Mouse (Mus musculus) heart, embryonic 11.5 days (tissue): ENCODE measurements around the gene Slc35g3. TPM values are rescaled to one million over a fixed set of nuclear protein-coding genes. Genes with fewer than 3 reads are reported as not detected.

Experiments used
- ATAC-seq: fragments of 200-750 bp; cut with Nextera tagmentation; replicated peaks from 2 replicates; pipeline ENCODE4 v1.8.0; 2017; ENCODE audit warnings: moderate library complexity; ENCODE audit not compliant: insufficient number of reproducible peaks, low FRiP score, low TSS enrichment
- H3K27ac ChIP-seq: fragments of 300-500 bp; sonication (generic); 2 replicates; pipeline ENCODE4 v1.5.1; 2014; ENCODE audit warnings: mild to moderate bottlenecking, low read depth, low read length
- H3K27me3 ChIP-seq: fragments of 300-500 bp; sonication (generic); 2 replicates; pipeline ENCODE4 v1.6.1; 2014; ENCODE audit warnings: mild to moderate bottlenecking, low read length, mixed read lengths; ENCODE audit not compliant: control insufficient read depth, insufficient read depth
- H3K36me3 ChIP-seq: fragments of 300-500 bp; sonication (generic); 2 replicates; pipeline ENCODE4 v1.6.1; 2014; ENCODE audit warnings: mild to moderate bottlenecking, low read length, moderate library complexity, mixed read lengths; ENCODE audit not compliant: control insufficient read depth, insufficient read depth
- H3K4me1 ChIP-seq: fragments of 300-500 bp; sonication (generic); 2 replicates; pipeline ENCODE4 v1.6.1; 2014; ENCODE audit warnings: low read length; ENCODE audit not compliant: control insufficient read depth, insufficient read depth
- H3K4me2 ChIP-seq: fragments of 300-500 bp; sonication (generic); 2 replicates; pipeline ENCODE4 v1.6.1; 2014; ENCODE audit warnings: mild to moderate bottlenecking, moderate library complexity
- H3K4me3 ChIP-seq: fragments of 300-500 bp; sonication (generic); 2 replicates; pipeline ENCODE4 v1.5.1; 2014; ENCODE audit warnings: low read depth, low read length
- H3K9ac ChIP-seq: fragments of 300-500 bp; sonication (generic); 2 replicates; pipeline ENCODE4 v1.6.1; 2014; ENCODE audit warnings: mild to moderate bottlenecking, low read depth, low read length, moderate library complexity
- H3K9me3 ChIP-seq: fragments of 300-500 bp; sonication (generic); replicated peaks from 2 replicates; pipeline ENCODE4 v1.6.1; 2016; ENCODE audit warnings: low read length; ENCODE audit not compliant: control insufficient read depth
- WGBS: fragments of 180-500 bp; shearing (Covaris S2); extraction: QIAGEN DNeasy Blood & Tissue Kit; methylation state at CpG from one replicate; pipeline ENCODE4 v1.1.7; 2014; ENCODE audit not compliant: insufficient replicate concordance; 5-methylcytosine and 5-hydroxymethylcytosine counted together
- polyA plus RNA-seq: library from polyadenylated mRNA; unstranded; fragments of >200 nt; fragmentation: Nextera tagmentation; extraction: Ambion mirVana; gene quantifications from 2 replicates; pipeline ENCODE4 v1.2.1, GENCODE M21; 2014

Gene Slc35g3
- polyA plus RNA-seq, 1 experiment from 2014 or later: 0.10 TPM

- WGBS: 55% methylated on average over 7 of the region's 7 CpGs
- H3K27me3 ChIP-seq: no peaks in the 10 kb centered on the region
- H3K4me3 ChIP-seq: no peak overlapping the region
- H3K4me1 ChIP-seq: peaks cover 25% of the 10 kb centered on the region
- H3K9me3 ChIP-seq: no peaks in the 10 kb centered on the region
- no peak for ATAC-seq
- H3K9ac ChIP-seq: no peak overlapping the region
- H3K36me3 ChIP-seq: no peaks in the 10 kb centered on the region
- H3K4me2 ChIP-seq: no peak overlapping the region
- H3K27ac ChIP-seq: no peak overlapping the region
These were observed 1.8 kb upstream of the Slc35g3 start for GRCm38 (mm10) chr11:69763551-69763950.

DNA sequence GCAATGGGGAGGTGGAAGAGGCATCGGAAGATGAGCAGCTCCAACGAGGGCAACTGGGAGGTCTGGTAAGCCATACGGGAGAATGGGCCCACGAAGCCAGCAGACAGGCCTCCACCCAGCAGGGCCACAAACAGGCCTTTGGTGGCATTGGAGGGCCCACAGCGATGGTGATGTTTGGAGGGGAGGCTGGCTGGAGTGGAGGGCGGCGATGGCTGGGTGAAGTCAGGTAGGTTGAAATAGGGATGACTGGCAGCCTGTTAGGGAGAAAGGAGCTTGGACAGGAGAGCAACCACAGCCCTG lies 917 bp downstream of the Slc35g3 start:
- 87% methylated on average over 7 of the region's 7 CpGs for WGBS
- Histone ChIP-seq H3K36me3 (no peaks in the 10 kb centered on the region), H3K27me3 (no peaks in the 10 kb centered on the region), H3K4me1 (peaks cover 29% of the 10 kb centered on the region), H3K9ac (no peak overlapping the region), H3K27ac (no peak overlapping the region), H3K9me3 (no peaks in the 10 kb centered on the region), H3K4me2 (no peak overlapping the region), H3K4me3 (no peak overlapping the region)
- ATAC-seq: no peak

DNA sequence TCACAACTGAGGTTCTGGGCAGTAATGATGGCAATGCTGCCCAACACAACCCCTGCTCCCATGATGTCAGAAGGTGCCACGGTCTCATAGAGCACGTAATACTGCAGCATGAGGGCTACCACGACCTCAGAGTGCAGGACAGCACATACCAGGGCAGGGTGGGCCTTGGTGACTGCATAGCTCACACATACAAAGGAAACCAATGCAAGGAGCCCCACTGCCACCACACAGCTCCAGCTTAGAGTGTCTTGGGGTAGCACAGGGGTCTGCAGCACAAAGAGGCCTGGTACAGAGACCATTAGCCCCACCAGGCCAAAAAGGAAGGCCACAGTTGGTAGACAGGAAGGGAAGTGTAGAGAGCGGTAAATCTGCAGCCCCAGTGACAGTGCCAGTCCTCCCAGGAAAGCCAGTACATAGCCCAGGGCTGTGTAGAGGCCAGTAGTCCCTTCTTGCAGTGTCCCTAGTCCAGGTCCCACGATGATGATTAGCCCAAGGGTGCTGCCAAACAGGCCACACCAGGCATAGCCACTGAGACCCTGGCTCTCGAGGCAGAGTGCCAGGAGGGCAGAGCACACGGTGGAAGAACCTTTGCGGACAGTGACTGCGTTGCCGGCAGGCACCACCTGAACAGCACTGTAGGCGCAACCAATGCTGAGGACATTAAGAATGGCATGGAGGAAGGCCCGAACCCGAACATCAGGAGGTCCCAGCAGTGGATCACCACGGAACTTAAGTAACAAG lies 1.4 kb downstream of the Slc35g3 start:
- H3K9ac ChIP-seq: peak overlapping the region; percentile 92
- H3K36me3 ChIP-seq: no peaks in the 10 kb centered on the region
- ATAC-seq: no peak
- H3K27ac ChIP-seq: peak overlapping the region; percentile 97
- no peaks in the 10 kb centered on the region for H3K9me3 ChIP-seq
- no peaks in the 10 kb centered on the region for H3K27me3 ChIP-seq
- no peak overlapping the region for H3K4me3 ChIP-seq
- peaks cover 32% of the 10 kb centered on the region for H3K4me1 ChIP-seq
- H3K4me2 ChIP-seq: peak overlapping the region; percentile 80
- WGBS: 79% methylated on average over 14 of the region's 14 CpGs

DNA sequence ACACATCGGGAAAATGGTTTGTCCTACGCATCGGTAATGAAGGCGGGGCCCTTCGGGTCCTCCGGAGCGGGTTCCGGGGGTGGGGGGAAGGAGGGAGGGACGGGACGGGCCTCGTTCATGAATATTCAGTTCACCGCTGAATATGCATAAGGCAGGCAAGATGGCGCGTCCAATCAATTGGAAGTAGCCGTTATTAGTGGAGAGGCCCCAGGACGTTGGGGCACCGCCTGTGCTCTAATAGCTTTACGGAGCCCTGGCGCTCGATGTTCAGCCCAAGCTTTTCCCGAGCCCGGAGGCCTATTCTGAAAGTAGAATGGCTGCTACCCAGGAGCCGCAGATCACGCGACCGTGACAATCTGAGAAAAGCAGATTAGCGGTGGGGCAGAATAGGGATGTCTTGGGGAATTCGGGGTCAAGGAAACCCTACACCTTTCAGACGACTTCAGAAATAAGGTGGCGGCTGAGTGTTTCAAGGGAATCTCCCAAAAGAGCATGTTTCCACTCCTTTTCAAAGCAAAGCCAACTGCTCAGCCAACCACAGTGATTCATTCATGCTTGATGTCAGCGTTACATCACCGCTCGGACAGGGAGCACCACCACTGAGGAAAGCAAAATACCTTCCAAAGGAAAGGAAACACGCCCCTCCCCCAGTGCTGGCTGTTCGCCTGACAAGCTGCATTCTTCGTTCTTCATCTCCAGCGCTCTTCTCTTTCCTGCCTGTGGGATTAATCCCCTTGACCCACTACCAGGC lies 2.6 kb downstream of the Slc35g3 start:
- Histone ChIP-seq H3K27ac (peak overlapping the region; percentile 97), H3K4me2 (peak overlapping the region; percentile 80), H3K27me3 (no peaks in the 10 kb centered on the region), H3K4me3 (peak overlapping the region; percentile 70), H3K36me3 (no peaks in the 10 kb centered on the region), H3K9me3 (no peaks in the 10 kb centered on the region), H3K9ac (peak overlapping the region; percentile 92), H3K4me1 (peaks cover 34% of the 10 kb centered on the region)
- ATAC-seq: peak; percentile 84
- under 1% methylated on average over 37 of the region's 37 CpGs for WGBS

- peak within 1 kb of the TSS; percentile 92 for H3K9ac ChIP-seq
- peak within 1 kb of the TSS; percentile 80 for H3K4me2 ChIP-seq
- H3K4me3 ChIP-seq: peak within 1 kb of the TSS; percentile 70
- H3K4me1 ChIP-seq: peaks cover 34% of the 10 kb centered on the region
- peak; percentile 96 for ATAC-seq
- no peaks in the 10 kb centered on the region for H3K9me3 ChIP-seq
- H3K27me3 ChIP-seq: no peaks in the 10 kb centered on the region
- WGBS: under 1% methylated on average over 35 of the region's 36 CpGs
- peak within 1 kb of the TSS; percentile 97 for H3K27ac ChIP-seq
- H3K36me3 ChIP-seq: no peaks in the 10 kb centered on the region
These were observed 3.2 kb downstream of the Slc35g3 start, which contains the start of gene Polr2a for GRCm38 (mm10) chr11:69758478-69758970. TSS of gene Polr2a (minus strand) at chr11:69758637.

GRCm38 (mm10) chr11:69758090-69758456 lies 3.7 kb downstream of the Slc35g3 start:
- peak overlapping the region; percentile 97 for H3K27ac ChIP-seq
- H3K4me2 ChIP-seq: peak overlapping the region; percentile 80
- H3K36me3 ChIP-seq: no peaks in the 10 kb centered on the region
- H3K9me3 ChIP-seq: no peaks in the 10 kb centered on the region
- H3K27me3 ChIP-seq: no peaks in the 10 kb centered on the region
- peaks cover 34% of the 10 kb centered on the region for H3K4me1 ChIP-seq
- peak overlapping the region; percentile 70 for H3K4me3 ChIP-seq
- WGBS: under 1% methylated on average over 26 of the region's 26 CpGs
- peak; percentile 90 for ATAC-seq
- peak overlapping the region; percentile 92 for H3K9ac ChIP-seq

DNA sequence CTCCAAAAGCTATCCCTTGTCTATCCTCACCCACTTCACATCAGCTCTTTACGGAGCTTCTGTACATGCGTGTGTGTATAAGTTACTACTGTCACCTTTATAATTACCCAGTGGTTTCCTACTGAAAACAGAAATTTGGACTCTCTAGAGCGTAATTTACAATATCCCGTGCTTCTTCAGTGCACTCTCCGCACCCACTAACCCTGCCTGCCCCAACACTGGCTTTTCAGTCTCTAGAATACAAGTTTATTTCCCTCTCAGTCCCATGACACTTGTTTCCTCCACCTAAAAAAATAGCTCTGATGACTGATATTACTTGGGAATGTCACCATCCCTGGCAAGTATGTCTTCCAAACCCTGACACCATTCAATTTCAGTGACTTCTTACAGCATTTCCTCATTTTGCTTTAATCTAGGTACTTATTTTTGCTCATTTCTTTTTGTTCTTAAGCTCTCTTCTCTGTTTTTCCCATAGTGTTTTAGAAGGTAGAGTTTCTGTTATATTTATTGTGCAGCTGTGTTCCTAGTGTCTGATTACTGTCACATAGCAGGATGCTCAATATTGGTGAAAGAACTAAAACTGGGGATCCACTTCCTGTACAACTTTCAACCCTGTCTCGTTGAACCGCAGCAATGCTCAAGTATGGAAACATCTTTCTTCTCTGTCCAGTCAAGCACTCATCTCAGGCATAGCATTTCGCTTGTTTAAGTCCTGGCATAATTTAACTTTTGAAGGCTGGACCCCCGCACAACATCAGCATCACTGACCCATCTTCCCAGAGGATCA lies 4.3 kb downstream of the Slc35g3 start:
- Histone ChIP-seq H3K36me3 (no peaks in the 10 kb centered on the region), H3K27me3 (no peaks in the 10 kb centered on the region), H3K9ac (peak overlapping the region; percentile 92), H3K4me2 (peak overlapping the region; percentile 80), H3K27ac (peak overlapping the region; percentile 97), H3K4me3 (peak overlapping the region; percentile 70), H3K9me3 (no peaks in the 10 kb centered on the region), H3K4me1 (peaks cover 36% of the 10 kb centered on the region)
- WGBS: 46% methylated on average over 9 of the region's 9 CpGs
- no peak for ATAC-seq

DNA sequence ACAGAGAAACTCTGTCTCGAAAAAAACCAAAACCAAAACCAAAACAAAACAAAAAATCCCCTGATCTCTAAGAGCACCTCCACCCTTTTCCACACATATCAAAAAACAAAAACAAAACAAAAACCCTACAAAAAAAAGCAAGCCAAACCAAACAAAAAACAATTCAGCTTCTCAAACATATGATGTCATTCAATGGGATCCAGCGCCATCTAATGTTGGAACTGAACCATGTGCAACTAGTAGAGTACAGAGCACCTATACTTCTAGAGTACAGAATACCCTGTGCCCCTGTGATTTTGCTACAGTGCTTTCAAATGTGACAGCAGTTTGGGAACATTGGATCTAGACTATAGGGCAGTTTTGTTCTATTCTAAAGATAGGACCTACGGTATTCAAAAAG lies 7.1 kb downstream of the Slc35g3 start:
- no peak for ATAC-seq
- Histone ChIP-seq H3K27ac (no peak overlapping the region), H3K27me3 (no peaks in the 10 kb centered on the region), H3K4me2 (no peak overlapping the region; the same call in 1 of the 2 replicates), H3K4me1 (peaks cover 40% of the 10 kb centered on the region), H3K9ac (no peak overlapping the region), H3K36me3 (no peaks in the 10 kb centered on the region), H3K4me3 (no peak overlapping the region), H3K9me3 (no peaks in the 10 kb centered on the region)
- 50% methylated on average over 3 of the region's 3 CpGs for WGBS
